Mouse (Mus musculus) left cerebral cortex, adult 11 months (tissue): ENCODE data around the gene Myrfl.
A peak's percentile ranks its signal among the peaks of the same experiment; 100 is the strongest.

Experiments used
- DNase-seq: peaks from one replicate; pipeline ENCODE4 v3.0.0; 2022; ENCODE audit warnings: low spot score

The Myrfl gene

DNA sequence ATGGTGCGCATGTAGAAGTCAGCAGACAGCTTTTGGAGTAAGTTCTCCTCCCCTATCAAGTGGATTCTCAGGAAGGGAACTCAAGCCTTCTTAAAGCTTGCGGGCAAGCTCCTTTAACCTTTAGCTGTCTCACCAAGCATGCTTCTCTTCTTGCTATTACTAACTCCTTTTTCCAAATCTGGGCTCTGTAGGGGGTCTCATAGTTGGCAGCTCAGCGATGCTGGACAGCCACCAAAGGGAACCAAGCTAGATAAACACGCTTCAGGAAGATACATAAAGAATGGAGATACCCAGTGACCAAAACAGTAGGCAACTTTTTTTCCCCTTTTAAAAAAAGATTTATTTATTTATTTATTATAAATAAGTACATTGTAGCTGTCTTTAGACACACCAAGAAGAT lies 136.9 kb downstream of the Myrfl start:
- DNase-seq = no peak

GRCm38 (mm10) chr10:116755881-116756581 lies 140.7 kb downstream of the Myrfl start:
- no peak for DNase-seq

DNA sequence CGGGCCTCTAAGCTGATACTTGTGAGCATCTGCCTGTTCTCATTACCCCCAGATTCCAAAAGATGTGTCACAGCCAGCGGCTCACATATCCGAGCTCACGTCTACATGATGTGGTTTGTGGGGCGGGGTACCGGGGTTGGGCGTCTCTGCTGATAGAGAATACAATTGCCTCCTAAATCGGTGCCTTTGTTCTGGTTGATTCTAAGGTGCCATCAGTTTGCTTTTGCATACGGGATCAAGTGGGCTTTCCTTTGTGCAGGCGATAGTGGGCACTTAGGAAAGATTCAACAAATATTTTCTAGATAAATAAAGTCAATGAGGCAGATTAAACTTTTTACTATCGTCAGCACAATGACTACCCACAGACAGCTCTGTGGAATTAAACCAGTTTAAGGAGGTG lies 141.8 kb downstream of the Myrfl start:
- no peak for DNase-seq

DNA sequence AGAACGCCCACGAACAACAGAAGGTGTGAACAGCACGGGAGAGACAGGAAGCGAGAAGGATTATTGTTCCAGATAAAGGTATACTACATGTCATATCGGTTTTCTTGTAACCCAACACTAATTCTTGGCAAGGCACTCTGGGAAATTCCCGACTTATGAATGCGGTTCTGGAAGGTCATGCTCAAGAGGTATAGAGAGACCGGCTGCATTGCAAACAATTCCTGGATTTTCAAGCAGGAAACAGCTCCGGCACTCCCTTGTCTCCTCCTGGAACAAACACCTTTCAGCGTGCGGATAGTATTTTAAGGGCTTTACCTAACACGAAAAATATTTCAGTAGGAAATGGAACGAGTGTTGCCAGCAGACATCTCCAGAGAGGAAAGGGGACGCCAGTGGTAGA lies 145.8 kb downstream of the Myrfl start:
- no peak for DNase-seq

DNA sequence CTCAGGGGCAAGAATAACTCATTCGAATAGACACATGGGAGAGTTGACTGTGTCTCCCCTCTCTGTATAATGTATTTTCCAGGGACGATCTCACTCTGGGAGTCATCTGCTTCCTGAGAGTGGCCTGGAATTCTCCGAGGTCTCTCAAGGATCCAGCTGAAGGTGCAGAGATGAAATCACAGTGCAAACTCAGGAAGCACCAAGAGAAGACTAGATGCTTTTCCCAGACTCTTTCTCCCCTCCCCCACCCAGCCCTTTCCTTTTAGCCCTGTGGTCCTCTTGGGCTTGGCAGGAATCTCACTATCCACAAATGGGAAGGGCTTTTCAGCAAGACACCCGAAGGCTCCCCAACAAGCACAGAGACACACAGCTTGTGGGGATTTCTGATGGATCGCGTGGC lies 146.7 kb downstream of the Myrfl start:
- DNase-seq = no peak

- no peak for DNase-seq
Observed at GRCm38 (mm10) chr10:116748681-116749080, 148.0 kb downstream of the Myrfl start.

- DNase-seq = no peak
Observed at GRCm38 (mm10) chr10:116746281-116747011, 150.3 kb downstream of the Myrfl start.

- no peak for DNase-seq
Observed at GRCm38 (mm10) chr10:116742696-116743095, 154.0 kb downstream of the Myrfl start.

DNA sequence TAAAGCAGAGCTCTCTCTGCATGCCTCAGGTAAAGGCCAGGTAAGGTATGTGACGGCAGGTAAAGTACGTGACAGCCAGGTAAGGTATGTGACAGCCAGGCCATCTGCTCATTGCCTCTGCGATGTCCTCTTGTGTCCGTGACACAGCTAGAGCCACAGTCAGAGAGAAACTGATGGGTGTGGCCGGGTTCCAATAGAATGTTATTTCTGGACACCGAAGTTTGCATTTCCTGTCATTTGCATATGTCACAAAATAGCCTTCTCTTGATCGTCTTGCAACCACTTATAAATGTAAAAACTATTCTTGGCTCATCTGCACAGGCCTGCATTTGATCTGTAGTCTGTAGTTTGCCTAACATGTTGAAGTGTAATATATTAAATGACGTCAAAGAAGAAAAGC lies 154.5 kb downstream of the Myrfl start:
- no peak for DNase-seq

GRCm38 (mm10) chr10:116741343-116741742 lies 155.4 kb downstream of the Myrfl start:
- no peak for DNase-seq

- DNase-seq = peak; percentile 12
Observed at GRCm38 (mm10) chr10:116740073-116740472, 156.6 kb downstream of the Myrfl start.

DNA sequence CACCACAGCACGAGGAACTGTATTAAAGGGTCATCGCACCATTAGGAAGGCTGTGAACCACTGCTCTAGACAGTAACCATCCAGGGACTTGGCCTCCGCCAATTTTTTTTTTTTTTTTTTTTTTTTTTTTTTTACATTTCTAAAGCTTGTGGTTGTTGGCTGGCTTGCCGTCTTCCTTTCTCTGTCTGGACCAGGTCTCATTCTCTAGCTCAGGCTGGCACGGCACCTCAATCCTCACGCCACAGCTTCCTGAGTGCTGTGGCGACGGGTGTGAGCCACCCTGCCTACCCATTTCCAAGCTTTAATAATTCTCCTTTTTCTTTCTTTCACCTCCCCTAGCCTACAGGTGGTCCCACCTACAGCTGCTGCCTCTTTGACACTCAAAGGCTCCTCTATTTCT lies 158.2 kb downstream of the Myrfl start:
- no peak for DNase-seq

- DNase-seq = peak; percentile 14
Observed at GRCm38 (mm10) chr10:116735607-116736006, 161.1 kb downstream of the Myrfl start.

- no peak for DNase-seq
Observed at GRCm38 (mm10) chr10:116733651-116734050, 163.1 kb downstream of the Myrfl start.

GRCm38 (mm10) chr10:116730033-116730652 lies 166.6 kb downstream of the Myrfl start:
- no peak for DNase-seq

- no peak for DNase-seq
Observed at GRCm38 (mm10) chr10:116728860-116729259, 167.9 kb downstream of the Myrfl start.

- no peak for DNase-seq
Observed at GRCm38 (mm10) chr10:116727702-116728298, 168.9 kb downstream of the Myrfl start.
